Mouse (Mus musculus): ENCODE data around the gene Atp2a3.

GRCm38 (mm10) chr11:72962378-72962777 lies 1.4 kb downstream of the Atp2a3 start:
- TF ChIP-seq CTCF (IDR thresholded peaks at IDR 0.05; ENCODE audit: extremely low read depth, insufficient read depth, low read length) = no peak
- TF ChIP-seq POLR2A (IDR thresholded peaks at IDR 0.05; ENCODE audit: extremely low read depth, insufficient read depth, low read length) = no peak
